Mouse (Mus musculus) cerebellum, adult 11-12 months (tissue): ENCODE measurements around the gene Lmo3.

Experiments used
- DNase-seq: peaks from one replicate; pipeline ENCODE4 v3.0.0; 2022

Lmo3 gene

DNA sequence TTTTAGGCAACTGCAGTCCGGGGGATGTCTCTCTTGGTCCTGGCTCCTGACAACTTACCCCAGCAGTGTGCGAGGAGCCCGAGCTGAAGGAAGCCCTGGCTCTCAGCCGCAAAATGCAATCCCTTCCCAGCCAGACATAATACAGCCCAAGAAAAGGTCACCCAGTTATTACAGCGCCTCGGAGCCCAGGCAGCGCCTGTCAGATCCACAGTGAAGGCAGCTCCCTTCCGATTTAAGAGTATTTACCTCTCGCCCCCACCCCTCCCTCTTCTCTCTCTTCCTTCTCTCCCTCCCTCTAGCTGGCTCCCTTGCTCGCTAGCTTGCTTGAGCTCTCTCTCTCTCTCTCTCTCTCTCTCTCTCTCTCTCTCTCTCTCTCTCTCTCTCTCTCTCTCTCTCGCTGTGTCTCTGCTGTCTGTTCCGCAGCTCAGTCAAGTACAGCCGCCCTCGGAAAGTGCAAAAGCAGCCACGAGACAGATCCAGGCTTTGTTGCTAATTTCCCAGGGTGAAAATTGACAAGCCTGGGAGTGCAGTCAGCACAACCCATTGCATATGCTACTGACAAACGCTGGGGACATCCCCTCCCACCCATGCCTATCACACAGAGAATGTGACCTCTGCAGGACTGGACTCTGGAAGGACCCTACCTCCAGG, 159.0 kb downstream of the Lmo3 start:
- DNase-seq = no peak

DNA sequence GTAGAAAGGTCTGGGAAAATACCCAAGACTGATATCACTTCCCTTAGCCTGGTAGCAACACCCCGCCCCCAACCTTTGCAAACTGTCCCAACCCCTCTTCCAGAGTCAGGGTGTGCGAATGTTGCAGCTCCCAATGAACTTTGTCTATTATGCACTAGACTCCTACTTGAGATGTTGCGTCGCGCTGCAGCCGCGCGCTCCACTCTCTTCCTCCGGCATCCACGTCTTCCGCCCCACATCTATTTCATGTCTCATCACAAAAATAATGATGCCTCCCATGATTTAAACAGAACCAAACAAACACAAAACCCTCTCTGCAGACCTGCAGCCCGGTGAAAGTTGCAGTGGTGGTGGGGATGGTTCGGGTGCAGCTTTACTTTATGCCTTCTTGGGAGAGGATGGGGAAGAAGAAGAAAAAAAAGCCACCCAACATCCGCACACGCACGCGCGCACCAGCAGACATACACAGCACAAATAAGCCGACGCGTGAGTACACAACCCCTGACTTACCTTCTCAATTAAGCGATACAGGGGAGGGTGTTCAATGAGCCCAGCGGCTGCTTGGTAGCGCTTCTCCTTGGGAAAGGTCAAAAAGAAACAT, 159.7 kb downstream of the Lmo3 start:
- DNase-seq = no peak

DNA sequence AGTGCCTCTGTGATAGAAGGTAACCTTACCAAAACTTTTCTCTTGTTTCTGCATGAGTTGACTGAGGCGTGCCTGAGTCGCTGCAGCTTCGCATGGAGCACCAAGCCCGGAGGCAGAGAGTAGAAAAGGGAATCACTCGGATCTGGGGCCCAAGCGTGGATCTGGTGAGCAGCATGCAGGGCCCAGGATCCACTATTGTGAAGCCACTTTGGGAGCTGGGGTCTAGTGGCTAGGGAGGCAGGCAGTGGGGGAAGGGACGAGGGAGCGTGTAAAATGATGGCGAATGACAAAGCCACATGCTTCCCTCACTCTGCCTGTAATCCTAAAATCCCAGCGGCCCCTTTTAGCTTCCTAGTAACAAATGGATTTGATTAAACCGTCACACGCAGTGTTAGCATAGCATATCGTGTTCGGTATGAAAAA, 160.6 kb downstream of the Lmo3 start:
- DNase-seq = no peak

DNA sequence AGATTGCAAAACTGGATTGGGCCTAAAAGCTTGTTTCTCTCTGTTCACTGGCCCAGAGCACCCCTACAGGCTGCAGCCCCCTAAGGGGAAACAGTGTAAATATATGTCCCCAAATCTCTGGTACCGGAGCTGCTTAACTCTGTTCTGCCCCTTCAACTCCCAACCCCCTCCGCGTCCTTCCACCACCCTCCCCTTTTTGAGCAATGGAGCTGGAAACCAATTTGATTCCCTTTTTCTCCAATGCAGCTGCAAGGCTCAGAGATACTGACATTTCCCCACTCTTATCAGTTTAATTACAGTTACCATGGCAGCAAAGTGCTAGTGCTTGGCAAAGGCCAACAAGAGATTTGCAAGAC, 161.3 kb downstream of the Lmo3 start:
- DNase-seq = no peak

DNA sequence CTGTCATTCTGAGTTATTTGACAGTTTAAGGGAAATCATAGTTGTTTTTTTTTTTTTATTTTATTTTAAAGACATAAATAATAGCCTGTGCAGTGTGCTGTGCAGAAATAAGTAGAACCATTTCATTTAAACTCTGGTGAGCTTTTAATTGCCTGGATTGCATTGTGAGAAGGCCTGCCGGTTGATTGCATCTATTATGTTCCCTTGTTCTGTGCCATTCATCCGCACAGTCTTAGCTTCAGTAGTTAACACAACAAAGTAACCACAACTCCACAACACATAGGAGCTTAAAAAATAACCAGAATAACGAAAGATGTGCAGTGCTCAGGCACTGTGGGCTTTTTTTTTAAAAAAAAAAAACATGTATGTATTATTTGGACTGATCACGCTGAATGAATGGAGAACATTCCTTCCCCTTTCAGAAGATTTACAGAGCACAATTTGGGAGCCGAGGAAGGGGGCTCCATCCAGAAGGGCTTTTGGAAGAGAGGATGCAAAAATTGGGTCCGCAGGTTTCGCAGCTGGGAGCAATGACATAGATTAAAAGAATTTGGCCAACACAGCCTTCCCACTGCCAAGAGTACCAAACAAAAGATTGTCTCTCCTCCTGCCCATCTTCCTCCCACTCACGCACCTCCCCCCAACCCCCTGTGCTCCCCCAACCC, 161.8 kb downstream of the Lmo3 start:
- DNase-seq = no peak

DNA sequence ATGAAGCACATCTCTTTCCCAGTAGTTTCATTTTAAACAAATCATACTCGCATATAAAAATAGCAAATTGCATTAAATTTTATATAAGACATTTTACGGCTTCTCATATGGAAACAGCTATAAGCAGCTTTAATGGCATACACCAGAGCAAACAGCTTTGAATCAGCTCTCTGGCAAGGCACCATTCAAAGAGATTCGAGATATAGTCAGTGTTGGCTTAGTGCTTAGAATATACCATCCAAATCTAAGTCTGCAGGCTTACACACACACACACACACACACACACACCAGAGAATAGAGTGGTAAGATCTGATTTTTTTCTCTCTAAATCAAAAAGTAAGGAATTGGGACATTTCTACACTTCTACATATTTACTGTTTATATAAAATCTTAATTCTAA, 169.7 kb downstream of the Lmo3 start:
- DNase-seq = no peak

DNA sequence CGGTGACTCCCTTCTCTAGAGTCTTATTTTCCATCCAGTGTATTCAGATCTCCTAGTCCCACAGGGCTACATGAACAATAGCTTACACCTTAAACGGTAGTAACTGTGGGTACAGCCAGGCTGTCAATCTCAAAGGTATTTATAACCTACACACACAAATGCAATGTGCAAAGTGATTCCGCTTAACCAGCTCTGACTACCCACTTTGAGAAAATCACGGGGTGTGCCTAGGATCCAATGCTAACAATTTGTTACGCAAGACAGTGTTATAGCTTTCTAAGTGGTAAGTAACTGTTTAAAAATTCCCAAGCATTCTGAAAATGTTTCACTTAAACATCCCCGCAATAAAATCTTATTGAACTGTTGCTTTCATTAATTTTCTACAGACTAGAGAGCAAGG, 179.7 kb downstream of the Lmo3 start:
- no peak for DNase-seq

DNA sequence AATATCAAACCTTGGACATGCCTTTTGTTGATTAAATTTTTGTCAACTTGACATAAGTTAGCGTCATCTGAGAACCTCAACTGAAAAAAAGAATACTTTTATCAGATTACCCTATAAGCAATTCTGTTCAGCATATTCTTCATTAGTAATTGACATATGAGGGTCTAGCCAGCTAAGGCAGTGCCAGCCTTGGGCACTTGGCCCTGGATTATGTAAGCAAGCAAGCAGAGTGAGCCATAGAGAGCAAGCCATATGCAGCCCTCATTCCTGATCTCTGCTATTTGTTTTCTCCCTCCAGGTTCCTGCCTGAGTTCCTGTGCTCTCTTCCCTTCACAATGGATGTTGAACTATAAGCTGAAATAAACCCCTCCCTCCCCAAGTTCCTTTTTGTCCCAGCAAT, 182.9 kb downstream of the Lmo3 start:
- DNase-seq = no peak

DNA sequence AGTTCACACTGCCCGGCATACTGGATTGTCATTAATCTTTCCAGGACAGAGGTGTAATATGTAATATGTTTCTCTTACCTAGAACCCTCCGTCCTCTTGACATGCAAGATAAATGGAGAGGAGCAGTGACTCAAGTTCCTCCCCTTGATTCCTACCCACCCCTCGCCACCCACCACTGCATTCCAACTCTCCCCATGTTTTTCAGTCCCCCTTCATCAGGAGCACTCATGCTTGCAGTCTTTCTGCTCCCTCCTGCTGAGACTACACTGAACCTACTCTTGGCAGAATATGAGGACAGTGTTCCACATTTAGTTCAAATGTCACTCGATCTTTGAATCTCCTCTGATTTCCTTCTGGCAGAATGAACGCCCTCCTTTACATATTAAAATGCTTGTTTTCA, 190.7 kb downstream of the Lmo3 start:
- no peak for DNase-seq

DNA sequence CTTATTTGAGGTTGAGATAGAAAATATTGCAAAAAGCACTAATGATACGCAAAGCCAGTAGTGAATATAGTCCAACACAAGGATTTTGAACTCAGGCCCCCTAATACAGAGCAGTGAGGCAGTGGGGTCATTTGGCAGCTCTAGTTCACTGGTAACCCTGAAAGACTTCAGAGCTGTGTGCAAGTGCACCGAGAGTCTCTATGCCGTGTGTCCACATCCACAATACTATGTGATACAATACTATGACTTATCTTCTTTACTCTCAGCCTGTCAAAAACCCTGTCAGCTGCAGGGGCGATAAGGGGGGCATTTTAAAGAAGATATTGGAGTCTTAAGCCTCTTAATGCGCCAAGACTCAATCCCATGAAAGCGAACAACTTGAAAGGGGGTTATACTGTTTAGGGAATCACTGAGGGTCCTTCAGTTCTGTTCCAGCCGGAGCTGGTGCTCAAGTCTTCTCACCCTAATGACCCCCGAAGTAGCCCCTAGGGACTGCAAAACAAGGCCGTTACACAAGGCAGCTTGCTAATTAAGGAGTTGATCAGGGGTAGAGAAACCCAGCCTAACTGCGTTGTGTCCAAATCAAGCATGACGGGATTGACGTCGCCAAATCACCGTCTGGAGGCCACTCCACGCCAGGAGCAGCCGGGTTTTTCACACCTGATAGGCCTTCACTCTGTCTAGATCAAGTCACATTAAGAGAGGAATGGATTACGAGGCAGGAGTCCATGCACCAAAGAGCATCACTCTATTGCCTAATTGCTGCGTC, 193.4 kb downstream of the Lmo3 start:
- no peak for DNase-seq

DNA sequence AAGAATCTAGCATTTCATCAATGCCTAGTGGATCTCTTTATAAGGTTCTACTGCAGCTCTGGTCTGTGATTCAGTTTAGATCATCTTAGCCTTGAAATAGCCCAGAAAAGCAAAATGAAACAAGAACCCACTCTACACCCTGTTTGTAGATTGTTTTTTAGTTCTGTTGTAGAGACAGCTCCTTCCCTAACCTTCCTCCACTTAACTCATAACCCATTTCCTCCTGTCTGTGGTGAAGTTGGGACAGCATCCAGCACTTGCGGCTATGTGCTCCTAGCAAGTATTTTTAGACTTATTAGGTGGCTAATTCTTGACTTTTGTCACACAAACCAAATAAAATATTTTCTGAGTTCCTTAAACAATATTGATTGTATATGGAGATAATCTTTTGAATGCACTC, 198.6 kb downstream of the Lmo3 start:
- DNase-seq = no peak

DNA sequence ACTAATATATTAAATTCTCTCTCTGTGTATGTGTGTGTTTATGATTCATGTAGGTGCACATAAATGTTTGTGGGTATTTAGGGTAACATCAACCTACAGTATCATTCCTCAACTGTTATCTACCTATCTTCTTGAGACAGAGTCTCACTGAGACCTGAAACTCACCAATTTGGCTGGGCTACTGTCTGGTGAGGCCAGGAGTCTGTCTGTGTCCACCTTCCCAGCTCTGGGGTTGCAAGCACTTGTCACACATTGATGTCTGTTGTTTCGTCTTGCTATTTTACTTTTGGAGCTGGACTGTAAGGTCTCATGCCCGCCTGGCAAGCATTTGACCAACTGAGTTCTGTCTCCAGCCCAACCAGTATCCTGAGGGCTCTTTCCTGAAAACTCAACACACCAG, 210.6 kb downstream of the Lmo3 start:
- no peak for DNase-seq

DNA sequence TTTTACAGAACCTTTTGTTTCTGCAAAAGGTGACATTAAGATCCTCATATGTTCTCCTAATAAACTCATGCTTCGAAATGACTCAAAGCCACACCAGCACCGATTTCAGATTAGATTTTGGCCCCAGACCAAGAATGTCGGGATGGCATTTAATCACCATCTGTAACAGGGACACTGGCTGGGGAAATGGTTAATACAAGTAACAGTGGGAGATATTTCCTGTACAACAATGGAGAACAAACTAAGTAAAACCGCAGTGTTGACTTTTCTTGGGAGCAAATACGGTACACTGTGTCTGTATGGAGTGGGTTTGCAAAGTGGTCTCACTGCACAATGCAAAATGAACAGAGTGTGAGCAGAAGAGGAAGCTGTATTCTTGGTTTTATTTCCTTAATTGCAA, 217.7 kb downstream of the Lmo3 start:
- DNase-seq = no peak

DNA sequence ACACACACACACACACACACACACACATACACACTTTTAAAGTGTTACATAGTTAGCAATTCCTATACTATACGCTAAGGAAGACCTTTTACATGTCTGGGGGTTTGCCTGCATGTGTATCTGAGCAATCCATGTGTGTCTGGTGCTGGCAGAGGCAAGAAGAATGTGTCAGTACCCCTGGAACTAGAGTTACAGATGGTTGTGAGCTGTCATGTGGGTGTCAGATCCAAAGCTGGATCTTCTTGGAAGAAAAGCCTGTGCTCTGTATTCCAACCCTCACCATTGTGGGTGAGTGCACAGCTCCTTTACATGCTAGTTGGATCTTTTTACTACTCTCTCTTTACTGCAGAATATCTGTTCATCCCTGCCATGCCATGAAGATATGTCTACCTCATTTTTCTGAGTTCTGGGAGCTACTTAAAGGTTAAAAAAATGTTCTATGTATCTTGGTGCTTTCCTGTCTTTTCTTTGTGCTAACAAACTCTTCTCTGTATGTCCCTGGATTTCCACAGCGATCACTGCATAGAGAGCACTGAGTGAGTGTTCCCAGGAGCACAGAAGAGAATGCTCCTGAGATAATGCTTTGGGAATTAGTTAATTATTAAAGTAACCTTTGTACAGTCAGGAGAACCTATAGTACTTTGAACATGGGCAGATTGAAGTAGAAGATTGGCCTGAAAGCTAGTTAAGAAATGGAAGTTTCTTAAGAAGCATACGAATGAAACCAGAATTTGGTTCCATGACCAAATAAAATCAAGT, 231.0 kb downstream of the Lmo3 start:
- no peak for DNase-seq

DNA sequence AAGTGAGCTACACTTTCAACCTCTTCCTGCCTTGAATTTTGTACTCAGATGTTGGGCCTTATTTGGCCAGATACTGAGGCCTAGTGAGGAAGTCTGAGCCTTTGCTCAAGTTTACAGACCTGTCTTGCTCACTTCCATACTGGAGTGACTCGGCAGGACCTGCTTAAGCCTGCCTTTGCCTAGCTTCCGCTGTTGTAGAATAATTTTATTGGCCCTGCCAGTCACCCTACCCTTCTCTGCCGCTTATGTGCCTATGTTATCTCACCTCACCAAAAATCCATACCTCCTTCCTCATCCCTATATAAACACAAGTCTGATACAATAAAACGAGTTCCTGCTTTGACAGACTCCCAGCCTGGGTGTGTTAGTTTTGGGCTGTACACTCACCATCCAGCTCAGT, 235.2 kb downstream of the Lmo3 start:
- no peak for DNase-seq

DNA sequence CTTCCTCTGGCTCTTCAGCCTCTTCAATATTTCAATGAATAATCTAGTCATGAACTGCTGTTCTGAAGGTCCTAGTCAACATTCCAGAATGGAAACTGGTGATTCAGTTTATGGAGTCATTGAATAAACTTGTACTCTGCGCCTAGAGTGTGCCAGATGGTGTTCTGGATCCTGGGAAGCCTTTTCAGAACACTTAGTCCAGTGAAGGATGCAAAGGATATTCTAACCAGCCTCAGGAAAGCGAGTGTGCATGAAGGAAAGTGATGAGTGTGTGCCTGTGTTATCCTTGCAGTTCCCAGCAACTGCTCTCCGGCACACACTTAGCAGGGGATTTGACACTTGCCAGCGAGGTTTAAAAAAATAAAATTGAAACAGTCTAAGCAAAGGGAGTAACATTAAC, 245.9 kb downstream of the Lmo3 start:
- no peak for DNase-seq

DNA sequence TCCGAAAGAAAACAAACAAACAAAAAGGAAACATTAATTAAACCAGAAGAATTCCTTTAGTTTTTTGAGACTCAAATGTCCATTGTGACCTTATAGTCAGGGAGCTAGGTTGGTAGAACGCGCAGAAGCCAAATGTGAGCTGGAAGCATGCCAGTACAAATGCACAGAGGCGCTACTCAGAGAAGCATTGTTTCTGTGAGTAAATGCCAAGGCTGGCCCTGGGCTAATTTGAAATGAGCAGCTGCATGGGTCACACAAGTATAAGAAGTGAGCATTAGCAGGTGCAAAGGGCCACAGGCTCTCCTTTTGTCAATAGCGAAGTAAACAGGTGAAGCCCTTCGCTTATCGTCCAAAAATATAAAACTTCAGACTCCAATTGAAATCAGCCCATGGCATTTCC, 247.8 kb downstream of the Lmo3 start:
- no peak for DNase-seq

DNA sequence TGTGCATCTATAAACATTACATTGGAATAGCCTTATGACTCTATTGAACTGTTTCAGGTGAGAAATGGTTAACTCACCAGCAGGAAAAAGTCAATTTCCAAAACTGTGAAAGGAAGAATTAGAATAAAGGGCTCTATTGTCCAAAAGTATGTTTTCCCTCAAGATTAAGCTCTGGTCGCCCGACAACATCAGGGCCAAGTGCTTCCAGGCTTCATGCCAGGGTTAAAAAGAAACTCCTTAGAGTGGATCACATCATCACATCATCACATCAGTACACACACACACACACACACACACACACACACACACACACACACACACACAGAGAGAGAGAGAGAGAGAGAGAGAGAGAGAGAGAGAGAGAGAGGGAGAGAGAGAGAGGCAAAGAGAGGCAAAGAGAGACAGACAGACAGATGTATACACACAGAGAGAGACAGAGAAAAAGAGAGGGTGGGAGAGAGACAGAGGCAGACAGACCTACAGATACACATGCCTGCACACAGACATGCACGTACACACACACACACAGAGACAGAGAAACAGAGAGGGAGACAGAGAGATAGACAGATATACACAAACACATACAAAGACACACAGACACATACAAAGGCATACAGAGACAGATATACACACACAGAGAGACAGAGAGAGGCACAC, 255.9 kb downstream of the Lmo3 start:
- no peak for DNase-seq

DNA sequence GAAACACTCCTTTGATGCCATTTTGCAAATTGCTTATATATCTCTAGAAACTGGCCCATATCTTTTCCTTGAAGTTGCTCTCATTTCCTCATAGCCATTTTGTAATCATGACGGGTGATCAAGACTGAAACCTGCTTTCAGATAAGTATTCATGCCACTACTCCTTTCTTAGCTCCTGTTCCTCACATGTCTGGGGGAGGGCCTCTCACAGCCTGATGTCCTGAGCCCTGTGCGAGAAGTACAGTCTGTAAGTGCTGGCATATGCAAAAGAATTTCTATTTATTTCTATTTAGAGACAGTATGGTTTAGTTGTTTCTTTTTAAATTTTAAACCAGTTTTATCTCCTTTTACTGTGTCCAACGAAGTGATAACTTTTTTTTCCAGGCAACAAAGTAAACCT, 256.6 kb downstream of the Lmo3 start:
- no peak for DNase-seq

DNA sequence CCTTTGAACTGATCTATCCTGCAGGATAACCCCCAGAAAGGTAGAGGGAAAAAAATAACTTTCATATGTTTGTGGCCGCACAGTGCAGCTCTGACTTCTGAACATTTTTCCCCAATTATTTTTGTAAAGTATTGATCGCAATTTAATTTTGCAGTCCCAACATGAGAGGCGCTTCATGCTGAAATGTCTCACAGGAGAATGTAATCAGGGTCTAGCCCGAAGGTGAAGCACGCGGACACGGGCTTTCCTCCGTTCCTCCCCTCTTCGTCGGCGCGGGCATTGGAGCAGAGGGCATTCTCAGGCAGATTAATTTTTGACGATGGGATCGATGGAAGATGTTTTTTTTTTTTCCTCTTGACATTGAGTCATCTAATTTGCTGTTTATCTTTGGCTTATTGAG, 258.4 kb downstream of the Lmo3 start:
- DNase-seq = no peak

DNA sequence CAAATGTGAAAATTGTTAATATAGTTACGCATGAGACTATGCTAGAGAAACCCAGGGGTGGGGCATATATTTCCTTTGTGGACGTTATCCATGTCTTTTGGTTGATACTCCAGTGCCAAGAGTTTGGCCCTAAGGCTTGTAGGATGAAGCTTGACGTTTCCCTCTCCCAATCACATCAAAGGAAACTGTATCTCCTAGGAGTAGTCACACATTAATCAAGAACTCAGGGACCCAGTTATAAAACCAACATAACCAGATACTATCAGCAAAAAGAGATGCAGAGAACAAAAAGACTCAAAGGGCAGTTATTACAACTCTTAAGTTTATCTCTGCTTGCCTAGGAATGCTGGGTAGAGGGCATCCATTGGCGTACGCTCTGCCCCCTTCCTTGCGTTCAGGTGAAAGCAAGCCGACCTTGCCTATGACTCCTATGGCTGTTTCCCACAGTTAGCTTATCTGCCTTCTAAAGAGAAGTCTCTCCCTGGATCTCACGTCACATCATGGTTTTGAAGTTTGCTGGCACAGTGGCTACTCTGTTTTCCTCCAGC, 261.5 kb downstream of the Lmo3 start:
- DNase-seq = no peak
